Mouse (Mus musculus): ENCODE results near the gene Mecom. TPM values are rescaled to one million over a fixed set of nuclear protein-coding genes. Genes with fewer than 3 reads are reported as not detected.

Gene Mecom
- polyA plus RNA-seq, 1 experiment from 2014 or later, result 22.4 TPM

DNA sequence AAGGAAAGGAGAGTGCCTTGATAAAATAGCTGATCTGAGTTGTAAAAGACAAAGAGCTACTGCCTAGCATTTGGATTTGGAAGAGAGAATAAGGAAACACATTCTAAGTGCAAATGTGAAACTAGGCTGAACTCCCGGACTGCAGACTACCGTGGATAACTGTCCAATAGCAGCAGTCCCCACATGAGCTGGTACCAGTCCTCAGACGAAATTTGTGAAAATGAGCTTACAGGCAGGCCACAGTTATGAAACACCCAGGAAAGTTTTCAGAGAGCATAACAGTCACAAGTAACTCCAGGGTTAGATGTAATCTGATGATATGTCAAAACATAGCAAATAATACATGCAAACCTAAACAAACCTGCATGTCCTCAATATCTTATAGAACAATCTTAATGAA, 217.8 kb downstream of the Mecom start:
- Histone ChIP-seq H3K4me3 (no peak overlapping the region), H3K27me3 (replicated peaks) (no peaks in the 10 kb centered on the region), H3K27ac (replicated peaks) (no peak overlapping the region), H3K9me3 (no peaks in the 10 kb centered on the region), H3K4me1 (0 out of 2 replicates have a peak, but pooled peaks cover 1% of the 10 kb centered on the region), H3K4me2 (no peak overlapping the region), H3K9ac (no peak overlapping the region), H3K36me3 (no peaks in the 10 kb centered on the region)
- 72% methylated on average over 3 of the region's 3 CpGs for WGBS
- no peak for ATAC-seq (ENCODE audit: extremely low read depth, insufficient number of reproducible peaks, low FRiP score, low TSS enrichment)

- no peak overlapping the region for H3K9ac ChIP-seq
- no peaks in the 10 kb centered on the region for H3K27me3 ChIP-seq (replicated peaks)
- H3K9me3 ChIP-seq, result no peaks in the 10 kb centered on the region
- no peak overlapping the region for H3K27ac ChIP-seq (replicated peaks)
- no peak overlapping the region for H3K4me2 ChIP-seq
- no peaks in the 10 kb centered on the region for H3K4me1 ChIP-seq
- 66% methylated on average over 2 of the region's 2 CpGs for WGBS
- no peaks in the 10 kb centered on the region for H3K36me3 ChIP-seq
- no peak for ATAC-seq (ENCODE audit: extremely low read depth, insufficient number of reproducible peaks, low FRiP score, low TSS enrichment)
- H3K4me3 ChIP-seq, result no peak overlapping the region
Measured at GRCm38 (mm10) chr3:30314955-30315354, 232.9 kb downstream of the Mecom start.

- Histone ChIP-seq H3K27me3 (replicated peaks) (no peaks in the 10 kb centered on the region), H3K4me3 (no peak overlapping the region), H3K4me1 (peaks cover 21% of the 10 kb centered on the region), H3K4me2 (no peak overlapping the region), H3K9ac (no peak overlapping the region), H3K36me3 (no peaks in the 10 kb centered on the region), H3K9me3 (no peaks in the 10 kb centered on the region), H3K27ac (replicated peaks) (no peak overlapping the region)
- 44% methylated on average over 4 of the region's 4 CpGs for WGBS
- ATAC-seq (ENCODE audit: extremely low read depth, insufficient number of reproducible peaks, low FRiP score, low TSS enrichment), result no peak
Measured at GRCm38 (mm10) chr3:30308081-30308480, 239.7 kb downstream of the Mecom start.

DNA sequence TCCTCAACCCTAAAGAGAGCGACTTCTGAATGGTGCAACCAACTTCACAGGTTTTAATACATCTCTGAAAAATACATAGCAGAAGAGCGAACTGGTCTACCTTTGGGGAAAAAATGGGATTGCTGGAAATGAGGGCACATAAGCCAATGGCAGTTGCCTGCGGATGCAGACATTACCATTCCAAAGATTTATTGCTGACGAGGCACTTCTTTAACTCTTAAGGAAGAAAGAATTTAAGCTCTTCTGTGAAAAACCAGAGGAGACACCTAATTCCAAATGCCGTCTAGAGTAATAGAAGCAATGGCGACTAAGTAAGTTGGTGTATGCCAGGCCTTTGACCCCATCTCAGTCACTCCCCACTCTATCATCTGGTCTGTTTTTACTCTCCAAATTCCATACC, 240.2 kb downstream of the Mecom start:
- Histone ChIP-seq H3K9ac (no peak overlapping the region), H3K36me3 (no peaks in the 10 kb centered on the region), H3K4me1 (peaks cover 21% of the 10 kb centered on the region), H3K4me3 (no peak overlapping the region), H3K27me3 (replicated peaks) (no peaks in the 10 kb centered on the region), H3K4me2 (no peak overlapping the region), H3K27ac (replicated peaks) (no peak overlapping the region), H3K9me3 (no peaks in the 10 kb centered on the region)
- WGBS, result 76% methylated on average over 6 of the region's 6 CpGs
- ATAC-seq (ENCODE audit: extremely low read depth, insufficient number of reproducible peaks, low FRiP score, low TSS enrichment), result no peak

DNA sequence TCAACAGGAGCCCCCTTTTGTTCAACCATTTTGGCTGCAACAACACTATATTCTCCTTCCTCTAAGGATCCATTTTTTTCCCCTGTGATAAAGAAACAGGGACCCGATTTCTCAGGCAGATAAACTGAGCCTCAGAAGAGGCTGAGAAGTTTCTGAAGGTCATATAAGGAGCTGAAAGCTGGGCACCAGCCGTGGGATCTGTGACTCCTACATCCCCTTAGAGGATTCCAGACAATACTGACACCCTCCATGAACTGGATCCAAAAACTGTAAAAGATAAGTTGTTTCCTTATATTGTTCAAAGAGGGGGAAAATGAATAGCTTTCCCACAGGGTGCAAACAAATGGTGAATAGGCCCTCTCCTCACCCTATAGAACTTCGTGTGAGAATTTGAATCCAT, 241.7 kb downstream of the Mecom start:
- Histone ChIP-seq H3K27ac (replicated peaks) (peak overlapping the region; percentile 45; the same call in 1 of the 2 replicates), H3K4me2 (no peak overlapping the region), H3K36me3 (no peaks in the 10 kb centered on the region), H3K9ac (no peak overlapping the region), H3K9me3 (no peaks in the 10 kb centered on the region), H3K4me3 (no peak overlapping the region), H3K4me1 (peaks cover 21% of the 10 kb centered on the region), H3K27me3 (replicated peaks) (no peaks in the 10 kb centered on the region)
- ATAC-seq (ENCODE audit: extremely low read depth, insufficient number of reproducible peaks, low FRiP score, low TSS enrichment), result no peak
- WGBS, result 44% methylated on average over 3 of the region's 3 CpGs

GRCm38 (mm10) chr3:30299460-30299859, 248.3 kb downstream of the Mecom start:
- WGBS, result 43% methylated on average over 1 of the region's 1 CpGs
- H3K4me2 ChIP-seq, result no peak overlapping the region
- no peaks in the 10 kb centered on the region for H3K36me3 ChIP-seq
- no peak overlapping the region for H3K9ac ChIP-seq
- no peaks in the 10 kb centered on the region for H3K9me3 ChIP-seq
- no peak for ATAC-seq (ENCODE audit: extremely low read depth, insufficient number of reproducible peaks, low FRiP score, low TSS enrichment)
- no peak overlapping the region for H3K27ac ChIP-seq (replicated peaks)
- H3K4me3 ChIP-seq, result no peak overlapping the region
- H3K4me1 ChIP-seq, result peaks cover 9% of the 10 kb centered on the region; the same call in 1 of the 2 replicates
- H3K27me3 ChIP-seq (replicated peaks), result no peaks in the 10 kb centered on the region

DNA sequence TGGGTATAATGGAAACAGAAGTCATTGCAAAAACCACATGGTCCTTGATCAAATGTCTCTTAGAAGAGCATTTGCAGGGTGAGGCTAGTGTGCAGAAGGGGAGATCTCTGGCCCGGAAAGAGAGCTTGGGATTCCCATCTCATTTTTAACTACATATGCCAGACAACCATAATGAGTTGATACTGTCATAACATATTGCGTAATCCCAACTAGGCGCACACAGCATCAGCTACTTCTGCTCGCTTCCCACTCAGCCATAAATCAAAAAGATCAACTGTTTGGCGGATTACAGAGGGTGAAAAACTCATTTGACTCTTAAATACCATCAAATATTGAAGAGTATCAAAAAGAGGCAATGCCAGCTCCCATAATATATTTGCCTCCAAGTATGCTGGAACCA, 253.4 kb downstream of the Mecom start:
- Histone ChIP-seq H3K4me1 (peaks cover 1% of the 10 kb centered on the region; the same call in 1 of the 2 replicates), H3K4me2 (no peak overlapping the region), H3K4me3 (no peak overlapping the region), H3K27ac (replicated peaks) (no peak overlapping the region), H3K27me3 (replicated peaks) (no peaks in the 10 kb centered on the region), H3K36me3 (no peaks in the 10 kb centered on the region), H3K9ac (no peak overlapping the region), H3K9me3 (no peaks in the 10 kb centered on the region)
- WGBS, result 79% methylated on average over 5 of the region's 5 CpGs
- no peak for ATAC-seq (ENCODE audit: extremely low read depth, insufficient number of reproducible peaks, low FRiP score, low TSS enrichment)

DNA sequence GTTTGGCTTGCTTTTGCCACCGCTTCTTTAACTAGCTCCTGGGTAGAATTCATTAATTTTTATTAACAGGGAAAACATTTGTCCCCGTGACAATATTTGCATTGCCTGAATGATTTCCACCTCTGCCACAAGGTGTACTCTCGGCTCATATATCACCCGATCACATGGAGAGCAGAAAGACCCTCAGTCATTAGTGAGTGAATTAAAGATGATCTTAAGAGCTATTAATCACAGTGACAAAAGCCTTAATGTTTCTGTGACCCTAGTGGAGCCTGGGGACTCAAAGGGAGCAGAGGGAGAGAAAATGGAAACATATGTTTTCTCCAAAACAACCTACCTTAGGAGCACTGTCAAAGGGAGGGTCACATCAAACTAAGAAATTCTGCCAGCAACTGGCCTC, 261.3 kb downstream of the Mecom start:
- 61% methylated on average over 4 of the region's 4 CpGs for WGBS
- no peak for ATAC-seq (ENCODE audit: extremely low read depth, insufficient number of reproducible peaks, low FRiP score, low TSS enrichment)
- no peaks in the 10 kb centered on the region for H3K27me3 ChIP-seq (replicated peaks)
- H3K27ac ChIP-seq (replicated peaks), result no peak overlapping the region
- H3K36me3 ChIP-seq, result no peaks in the 10 kb centered on the region
- H3K4me3 ChIP-seq, result no peak overlapping the region
- H3K9me3 ChIP-seq, result no peaks in the 10 kb centered on the region
- H3K4me1 ChIP-seq, result no peaks in the 10 kb centered on the region
- H3K9ac ChIP-seq, result no peak overlapping the region
- H3K4me2 ChIP-seq, result no peak overlapping the region

DNA sequence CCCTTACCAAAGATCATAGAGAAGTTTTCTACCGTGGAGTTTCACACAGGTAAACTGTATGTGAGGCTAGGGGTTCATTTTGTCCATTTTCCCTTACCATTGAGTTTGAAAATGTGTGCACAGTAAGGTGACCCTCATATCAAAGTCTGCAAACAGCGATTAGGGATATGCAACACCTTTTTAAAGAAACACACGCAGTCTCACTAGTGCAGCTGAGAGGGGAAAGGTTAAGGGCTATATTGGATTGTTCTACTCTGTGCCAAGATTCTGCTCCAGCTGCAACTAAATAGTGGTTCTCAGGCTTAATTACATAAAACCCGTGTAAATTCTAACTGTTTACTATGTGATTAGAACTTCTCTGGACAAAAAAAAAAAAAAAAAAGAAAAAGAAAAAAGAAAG, 263.7 kb downstream of the Mecom start:
- Histone ChIP-seq H3K4me2 (no peak overlapping the region), H3K27ac (replicated peaks) (no peak overlapping the region)
- no peak for ATAC-seq (ENCODE audit: extremely low read depth, insufficient number of reproducible peaks, low FRiP score, low TSS enrichment)

DNA sequence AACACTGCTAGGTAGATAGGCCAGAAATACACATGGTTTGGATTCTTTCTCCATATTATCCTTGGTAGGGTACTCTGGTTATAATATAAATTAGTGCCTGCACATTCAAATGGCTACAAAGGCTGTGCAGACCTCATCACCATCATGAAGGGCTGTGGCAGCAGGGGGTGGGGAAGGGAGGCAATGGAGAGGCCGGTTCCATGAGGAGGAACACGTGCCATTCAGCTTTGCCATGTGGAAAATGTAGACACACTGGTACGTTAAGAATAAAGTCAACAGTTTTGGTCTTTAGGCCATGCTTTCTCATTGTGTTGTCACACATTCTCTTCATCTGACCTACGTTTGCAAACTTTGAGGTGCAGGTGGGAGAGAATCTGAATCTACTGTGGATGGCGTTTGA, 264.2 kb downstream of the Mecom start:
- Histone ChIP-seq H3K27me3 (replicated peaks) (no peaks in the 10 kb centered on the region), H3K4me1 (no peaks in the 10 kb centered on the region), H3K36me3 (no peaks in the 10 kb centered on the region), H3K4me2 (no peak overlapping the region), H3K9ac (no peak overlapping the region), H3K4me3 (no peak overlapping the region), H3K9me3 (no peaks in the 10 kb centered on the region), H3K27ac (replicated peaks) (no peak overlapping the region)
- WGBS, result 80% methylated on average over 5 of the region's 5 CpGs
- no peak for ATAC-seq (ENCODE audit: extremely low read depth, insufficient number of reproducible peaks, low FRiP score, low TSS enrichment)

More for the DNA sequence above, 263.7 kb downstream of the Mecom start:
- Histone ChIP-seq H3K9ac (no peak overlapping the region), H3K4me1 (no peaks in the 10 kb centered on the region), H3K4me3 (no peak overlapping the region), H3K9me3 (no peaks in the 10 kb centered on the region), H3K27me3 (replicated peaks) (no peaks in the 10 kb centered on the region), H3K36me3 (no peaks in the 10 kb centered on the region)
- 61% methylated on average over 4 of the region's 4 CpGs for WGBS

DNA sequence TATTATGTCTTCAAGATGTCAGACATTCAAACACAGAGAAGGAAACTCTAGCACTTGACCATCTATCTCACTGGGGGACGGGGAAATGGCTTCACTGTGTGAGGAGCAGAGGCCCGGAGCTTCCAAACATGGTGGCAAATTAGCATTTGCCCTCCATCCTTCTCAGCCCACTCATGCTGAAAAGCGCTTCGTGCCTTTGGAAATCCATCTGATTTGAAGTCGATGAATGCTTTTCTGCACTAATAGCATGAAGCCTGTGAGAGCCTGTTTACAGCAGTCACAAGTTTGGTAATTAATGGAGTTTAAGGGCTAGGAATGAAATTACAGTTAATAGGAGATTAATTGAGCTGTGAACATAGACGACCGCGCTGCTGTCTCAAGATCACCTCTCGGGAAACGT, 270.2 kb downstream of the Mecom start:
- Histone ChIP-seq H3K9me3 (no peaks in the 10 kb centered on the region), H3K9ac (no peak overlapping the region), H3K4me3 (no peak overlapping the region), H3K4me1 (no peaks in the 10 kb centered on the region), H3K27ac (replicated peaks) (no peak overlapping the region), H3K4me2 (no peak overlapping the region), H3K27me3 (replicated peaks) (no peaks in the 10 kb centered on the region), H3K36me3 (no peaks in the 10 kb centered on the region)
- ATAC-seq (ENCODE audit: extremely low read depth, insufficient number of reproducible peaks, low FRiP score, low TSS enrichment), result no peak
- 81% methylated on average over 10 of the region's 10 CpGs for WGBS

- ATAC-seq (ENCODE audit: extremely low read depth, insufficient number of reproducible peaks, low FRiP score, low TSS enrichment), result no peak
- Histone ChIP-seq H3K36me3 (no peaks in the 10 kb centered on the region), H3K27me3 (replicated peaks) (no peaks in the 10 kb centered on the region), H3K9ac (no peak overlapping the region), H3K9me3 (no peaks in the 10 kb centered on the region), H3K4me1 (0 out of 2 replicates have a peak, but pooled peaks cover 4% of the 10 kb centered on the region), H3K4me3 (no peak overlapping the region), H3K4me2 (no peak overlapping the region), H3K27ac (replicated peaks) (no peak overlapping the region)
- 89% methylated on average over 8 of the region's 8 CpGs for WGBS
Measured at GRCm38 (mm10) chr3:30276099-30276498, 271.7 kb downstream of the Mecom start.

Measured in heart, embryonic 13.5 days (tissue).